Mouse (Mus musculus): ENCODE results near the gene Naaladl2. TPM values are rescaled to one million over a fixed set of nuclear protein-coding genes. Genes with fewer than 3 reads are reported as not detected.

The Naaladl2 gene
- total and polyA plus RNA-seq, 3 experiments = 0.13 TPM; not detected in 2

DNA sequence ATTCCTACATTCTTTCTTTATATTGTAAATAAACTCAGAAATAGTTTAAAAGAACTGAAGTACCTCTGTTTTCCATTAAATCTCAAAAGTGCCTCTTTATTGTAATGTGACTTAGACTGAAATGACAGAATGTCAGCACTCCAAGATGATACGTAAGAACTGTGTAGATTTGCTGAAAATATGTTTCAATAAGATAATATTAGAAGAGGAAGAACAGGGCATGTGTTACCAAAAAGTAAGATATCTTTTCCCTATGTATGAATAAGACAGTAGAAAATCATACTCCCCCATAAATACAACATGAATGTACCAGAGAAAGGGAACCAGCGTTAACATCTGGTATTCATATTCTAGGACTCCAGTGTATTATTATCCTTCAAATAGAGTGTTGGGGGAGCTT is 362.4 kb downstream of the Naaladl2 start:
- dilution Hi-C loops (cut with MboI; ENCODE audit: extremely low pct_ligation_motif_present, extremely low pct_unique_long_range_greater_than_20kb, low sequenced_read_pairs) (no loop called here), in situ Hi-C loops (cut with MboI; ENCODE audit: low pct_ligation_motif_present, low pct_unique_long_range_greater_than_20kb, low sequenced_read_pairs) (no loop called here)
- no peaks in the 10 kb centered on the region for H3K36me3 ChIP-seq (replicated peaks in 1 of 2; ENCODE audit: control insufficient read depth in 1 of 2, insufficient read depth in 1 of 2, low read length in 1 of 2)
- H3K4me3 ChIP-seq (replicated peaks in 1 of 3; ENCODE audit: low read depth in 2 of 3, low read length in 2 of 3, poor library complexity in 1 of 3) = no peak overlapping the region
- no peak for DNase-seq (ENCODE audit: extremely low read depth)
- peaks cover 24% of the 10 kb centered on the region for H3K9me3 ChIP-seq (replicated peaks; ENCODE audit: low read length)
- no peaks in the 10 kb centered on the region for H3K79me2 ChIP-seq (replicated peaks; ENCODE audit: control insufficient read depth, extremely low read depth, insufficient read depth, poor library complexity, severe bottlenecking)
- H3K4me2 ChIP-seq (ENCODE audit: insufficient read depth, low read depth, poor library complexity, severe bottlenecking) = no peak overlapping the region
- H3K9ac ChIP-seq (ENCODE audit: insufficient read depth, low read depth) = no peak overlapping the region
- no peaks in the 10 kb centered on the region for H3K27me3 ChIP-seq (replicated peaks)
- no peaks in the 10 kb centered on the region for H3K4me1 ChIP-seq (ENCODE audit: control insufficient read depth in 1 of 2, insufficient read depth in 2 of 2)
- no peak for TF ChIP-seq HCFC1 (IDR thresholded peaks at IDR 0.05; ENCODE audit: low read depth, low read length)
- TF ChIP-seq GABPA (IDR thresholded peaks at IDR 0.05; ENCODE audit: insufficient replicate concordance, low read depth, low read length) = no peak
- TF ChIP-seq USF2 (conservative IDR thresholded peaks at IDR 0.05; ENCODE audit: low read depth, low read length) = no peak
- TF ChIP-seq E2F4 (IDR thresholded peaks at IDR 0.05; ENCODE audit: insufficient replicate concordance, low read depth, low read length) = no peak
- TF ChIP-seq ZC3H11A (IDR thresholded peaks at IDR 0.05; ENCODE audit: low read depth, low read length) = no peak
- TF ChIP-seq ZMIZ1 (IDR thresholded peaks at IDR 0.05; ENCODE audit: low read depth, low read length) = no peak
- no peak for TF ChIP-seq JUN (IDR thresholded peaks at IDR 0.05; ENCODE audit: insufficient read depth, low read depth, low read length)
- TF ChIP-seq MAFK (IDR thresholded peaks at IDR 0.05; ENCODE audit: insufficient replicate concordance, low read length) = no peak
- TF ChIP-seq RAD21 (IDR thresholded peaks at IDR 0.05; ENCODE audit: low read depth, low read length) = no peak
- no peak for TF ChIP-seq ELF1 (IDR thresholded peaks at IDR 0.05; ENCODE audit: low read depth, low read length)
- TF ChIP-seq POLR2AphosphoS2 (IDR thresholded peaks at IDR 0.05; ENCODE audit: low read depth, low read length) = no peak
- no peak for TF ChIP-seq RCOR1 (conservative IDR thresholded peaks at IDR 0.05; ENCODE audit: low read depth, low read length)
- no peak for TF ChIP-seq TCF12 (IDR thresholded peaks at IDR 0.05; ENCODE audit: low read depth, low read length)
- no peak overlapping the region for H3K27ac ChIP-seq (ENCODE audit: insufficient read depth, low read depth)

DNA sequence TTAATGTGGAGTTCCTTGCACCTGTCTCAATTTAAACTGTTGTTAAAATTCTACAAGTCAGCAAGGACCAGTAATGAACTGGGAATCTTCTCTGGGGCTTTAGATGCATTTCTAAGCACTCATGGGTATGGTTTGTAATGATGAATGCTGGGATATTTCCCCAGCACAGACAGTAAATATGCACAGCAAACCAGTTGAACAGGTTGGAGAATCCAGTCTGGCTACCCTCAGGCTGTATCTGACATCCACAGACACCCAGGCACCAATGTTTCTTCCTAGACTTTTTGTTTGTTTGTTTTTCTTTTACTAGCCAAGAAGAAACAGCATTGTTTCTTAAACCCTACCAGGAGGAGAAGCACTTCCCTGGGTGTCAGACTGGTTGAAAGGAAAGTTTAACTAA is 365.6 kb downstream of the Naaladl2 start:
- Histone ChIP-seq H3K4me3 (replicated peaks in 1 of 3; ENCODE audit: low read depth in 2 of 3, low read length in 2 of 3, poor library complexity in 1 of 3) (no peak overlapping the region), H3K4me2 (ENCODE audit: insufficient read depth, low read depth, poor library complexity, severe bottlenecking) (no peak overlapping the region), H3K27ac (ENCODE audit: insufficient read depth, low read depth) (no peak overlapping the region), H3K9me3 (replicated peaks; ENCODE audit: low read length) (peaks cover 16% of the 10 kb centered on the region), H3K36me3 (replicated peaks in 1 of 2; ENCODE audit: control insufficient read depth in 1 of 2, insufficient read depth in 1 of 2, low read length in 1 of 2) (no peaks in the 10 kb centered on the region), H3K4me1 (ENCODE audit: control insufficient read depth in 1 of 2, insufficient read depth in 2 of 2) (no peaks in the 10 kb centered on the region), H3K9ac (ENCODE audit: insufficient read depth, low read depth) (no peak overlapping the region), H3K79me2 (replicated peaks; ENCODE audit: control insufficient read depth, extremely low read depth, insufficient read depth, poor library complexity, severe bottlenecking) (no peaks in the 10 kb centered on the region), H3K27me3 (replicated peaks) (no peaks in the 10 kb centered on the region)
- no peak for DNase-seq (ENCODE audit: extremely low read depth)
- in situ Hi-C loops (cut with MboI; ENCODE audit: low pct_ligation_motif_present, low pct_unique_long_range_greater_than_20kb, low sequenced_read_pairs) = no loop called here
- dilution Hi-C loops (cut with MboI; ENCODE audit: extremely low pct_ligation_motif_present, extremely low pct_unique_long_range_greater_than_20kb, low sequenced_read_pairs) = no loop called here
- no peak for TF ChIP-seq BHLHE40 (IDR thresholded peaks at IDR 0.05; ENCODE audit: low read depth, low read length)
- TF ChIP-seq USF2 (conservative IDR thresholded peaks at IDR 0.05; ENCODE audit: low read depth, low read length) = no peak
- no peak for TF ChIP-seq USF1 (IDR thresholded peaks at IDR 0.05; ENCODE audit: low read depth, low read length)
- TF ChIP-seq SMC3 (IDR thresholded peaks at IDR 0.05; ENCODE audit: low read depth, low read length) = no peak
- TF ChIP-seq CHD2 (IDR thresholded peaks at IDR 0.05; ENCODE audit: low read length) = no peak
- no peak for TF ChIP-seq MYC (IDR thresholded peaks at IDR 0.05; ENCODE audit: low read depth, low read length)
- no peak for TF ChIP-seq NELFE (IDR thresholded peaks at IDR 0.05; ENCODE audit: low read depth, low read length)
- no peak for TF ChIP-seq ZKSCAN1 (IDR thresholded peaks at IDR 0.05; ENCODE audit: borderline replicate concordance, low read depth, low read length)
- TF ChIP-seq IRF4 (IDR thresholded peaks at IDR 0.05; ENCODE audit: low read depth, low read length) = no peak
- TF ChIP-seq RAD21 (IDR thresholded peaks at IDR 0.05; ENCODE audit: low read depth, low read length) = no peak
- no peak for TF ChIP-seq ZMIZ1 (IDR thresholded peaks at IDR 0.05; ENCODE audit: low read depth, low read length)
- no peak for TF ChIP-seq JUN (IDR thresholded peaks at IDR 0.05; ENCODE audit: insufficient read depth, low read depth, low read length)
- TF ChIP-seq MAZ (IDR thresholded peaks at IDR 0.05; ENCODE audit: low read depth, low read length) = no peak
- no peak for TF ChIP-seq ZNF384 (IDR thresholded peaks at IDR 0.05; ENCODE audit: low read depth, low read length)
- TF ChIP-seq UBTF (IDR thresholded peaks at IDR 0.05; ENCODE audit: low read depth, low read length) = no peak

All from CH12.LX (cell line).